8 mouse cellular contexts compared by ENCODE assay signal in genomic region chr4:128993025-128993662, GRCm38 (mm10). TPM values are rescaled to one million over a fixed set of nuclear protein-coding genes. Genes with fewer than 3 reads are reported as not detected.
A peak's percentile ranks its signal among the peaks of the same experiment; 100 is the strongest.
DNase-seq lines count a peak whose midpoint lies in the region; ATAC-seq and TF ChIP-seq lines count a peak whose summit lies in the region.

No protein-coding gene starts in this region.

- peaks cover 62% of the 10 kb centered on the region for H3K4me1 ChIP-seq in G1E (ENCODE audit: insufficient read depth, low read depth, low read length)
- peaks cover 15% of the 10 kb centered on the region for H3K4me1 ChIP-seq in forebrain, embryonic 16.5 days (replicated peaks; ENCODE audit: control insufficient read depth, insufficient read depth, low read length)
- peaks cover 18% of the 10 kb centered on the region for H3K4me1 ChIP-seq in lung, embryonic 14.5 days (ENCODE audit: insufficient read depth)
- peaks cover 22% of the 10 kb centered on the region for H3K4me1 ChIP-seq in olfactory bulb, adult 2 months (ENCODE audit: control insufficient read depth, insufficient read depth, low read length)
- peaks cover 10% of the 10 kb centered on the region for H3K4me1 ChIP-seq in thymus, adult 2 months (replicated peaks; ENCODE audit: control insufficient read depth, insufficient read depth, low read length)

- DNase-seq in G1E (ENCODE audit: low spot score) = peak; percentile 92
- peak; percentile 92 to 97 for DNase-seq in cerebellum, adult 18-20 months
- peak; percentile 97 for DNase-seq in heart, postnatal 36 days
- DNase-seq in layer of hippocampus, adult 2 months (ENCODE audit: low spot score in 2 of 2) = peak; percentile 96 to 97
- peak; percentile 99 for DNase-seq in lung, embryonic 14.5 days
- DNase-seq in thymus, adult 2 months = peak; percentile 94

- peak overlapping the region; percentile 81 for H3K9ac ChIP-seq in forebrain, embryonic 16.5 days (replicated peaks; ENCODE audit: low read depth, low read length)
- H3K9ac ChIP-seq in lung, embryonic 14.5 days = peak overlapping the region; percentile 78

- TF ChIP-seq CTCF in G1E (IDR thresholded peaks at IDR 0.05; ENCODE audit: low read depth, low read length) = no peak
- no peak for TF ChIP-seq CTCF in layer of hippocampus, adult 2 months (conservative IDR thresholded peaks at IDR 0.05)
- TF ChIP-seq CTCF in lung, embryonic 14.5 days (IDR thresholded peaks at IDR 0.05; ENCODE audit: low read depth) = no peak
- TF ChIP-seq CTCF in olfactory bulb, adult 2 months (IDR thresholded peaks at IDR 0.05; ENCODE audit: insufficient read depth, low read depth, low read length) = no peak
- TF ChIP-seq CTCF in thymus, adult 2 months (IDR thresholded peaks at IDR 0.05; ENCODE audit: borderline replicate concordance, control insufficient read depth, extremely low read depth, insufficient read depth, low read length, poor library complexity) = 0 out of 2 replicates have a peak, but pooled peaks have one; percentile 41

- under 1% methylated on average over 49 of the region's 49 CpGs for WGBS in forebrain, embryonic 16.5 days
- under 1% methylated on average over 49 of the region's 49 CpGs for WGBS in lung, embryonic 14.5 days
- under 1% methylated on average over 49 of the region's 49 CpGs for WGBS in olfactory bulb, adult 2 months
- WGBS in thymus, adult 2 months = under 1% methylated on average over 49 of the region's 49 CpGs

- ATAC-seq in G1E (ENCODE audit: extremely low read depth, insufficient number of reproducible peaks, low FRiP score, poor library complexity, severe bottlenecking) = peak; percentile 94
- ATAC-seq in forebrain, embryonic 16.5 days = peak; percentile 100
- ATAC-seq in lung, embryonic 14.5 days (ENCODE audit: insufficient read depth) = peak; percentile 99

- H3K27ac ChIP-seq in forebrain, embryonic 16.5 days (ENCODE audit: low read length) = peak overlapping the region; percentile 63
- peak overlapping the region; percentile 78 for H3K27ac ChIP-seq in layer of hippocampus, adult 2 months
- H3K27ac ChIP-seq in lung, embryonic 14.5 days (ENCODE audit: low read depth) = peak overlapping the region; percentile 78; the same call in 1 of the 2 replicates
- peak overlapping the region; percentile 24; the same call in 1 of the 2 replicates for H3K27ac ChIP-seq in olfactory bulb, adult 2 months (ENCODE audit: insufficient read depth, low read depth, low read length)
- no peak overlapping the region for H3K27ac ChIP-seq in thymus, adult 2 months (ENCODE audit: control insufficient read depth, insufficient read depth, low read length)

- H3K9me3 ChIP-seq in G1E (replicated peaks) = no peaks in the 10 kb centered on the region
- H3K9me3 ChIP-seq in forebrain, embryonic 16.5 days (ENCODE audit: control insufficient read depth, low read length) = no peaks in the 10 kb centered on the region
- H3K9me3 ChIP-seq in lung, embryonic 14.5 days (ENCODE audit: low read depth, low read length) = no peaks in the 10 kb centered on the region

- intact Hi-C loops in heart, postnatal 36 days (cut with DNase I) = loop anchor here (2.0 to 5.0 kb wide), 2 partner anchors 66 to 194 kb away; partner anchors contain the start of genes Rnf19b, S100pbp and Yars

- H3K4me2 ChIP-seq in forebrain, embryonic 16.5 days (ENCODE audit: low read length) = peak overlapping the region; percentile 75
- H3K4me2 ChIP-seq in lung, embryonic 14.5 days = peak overlapping the region; percentile 90

- H3K36me3 ChIP-seq in G1E (replicated peaks) = peaks cover 37% of the 10 kb centered on the region
- H3K36me3 ChIP-seq in forebrain, embryonic 16.5 days (ENCODE audit: control insufficient read depth, insufficient read depth) = no peaks in the 10 kb centered on the region; the same call in 1 of the 2 replicates
- H3K36me3 ChIP-seq in lung, embryonic 14.5 days (ENCODE audit: insufficient read depth) = peaks cover 14% of the 10 kb centered on the region; the same call in 1 of the 2 replicates
- H3K36me3 ChIP-seq in thymus, adult 2 months (ENCODE audit: control insufficient read depth, insufficient read depth, low read length) = no peaks in the 10 kb centered on the region

- peaks cover 5% of the 10 kb centered on the region for H3K27me3 ChIP-seq in G1E (ENCODE audit: insufficient read depth, low read length)
- H3K27me3 ChIP-seq in forebrain, embryonic 16.5 days (replicated peaks; ENCODE audit: control insufficient read depth, insufficient read depth, low read length) = no peaks in the 10 kb centered on the region
- no peaks in the 10 kb centered on the region for H3K27me3 ChIP-seq in lung, embryonic 14.5 days (ENCODE audit: insufficient read depth, low read length)
- H3K27me3 ChIP-seq in thymus, adult 2 months (ENCODE audit: control insufficient read depth, insufficient read depth, low read length) = no peaks in the 10 kb centered on the region

- TF ChIP-seq POLR2A in olfactory bulb, adult 2 months (IDR thresholded peaks at IDR 0.05; ENCODE audit: insufficient read depth, low read depth, low read length) = peak; percentile 57; the same call in 1 of the 2 replicates
- TF ChIP-seq POLR2A in thymus, adult 2 months (IDR thresholded peaks at IDR 0.05; ENCODE audit: control insufficient read depth, extremely low read depth, insufficient read depth, low read length, poor library complexity) = peak; percentile 69; the same call in 1 of the 2 replicates

- peak overlapping the region; percentile 85 for H3K4me3 ChIP-seq in G1E (ENCODE audit: low read depth, low read length)
- peak overlapping the region; percentile 87 for H3K4me3 ChIP-seq in forebrain, embryonic 16.5 days (replicated peaks; ENCODE audit: low read length)
- H3K4me3 ChIP-seq in layer of hippocampus, adult 2 months = peak overlapping the region; percentile 66
- H3K4me3 ChIP-seq in lung, embryonic 14.5 days (ENCODE audit: low read depth, low read length) = peak overlapping the region; percentile 82
- H3K4me3 ChIP-seq in olfactory bulb, adult 2 months (ENCODE audit: insufficient read depth, low read depth, low read length) = peak overlapping the region; percentile 76
- H3K4me3 ChIP-seq in thymus, adult 2 months (ENCODE audit: control insufficient read depth, insufficient read depth, low read length) = peak overlapping the region; percentile 84

RNA-seq across cellular contexts. Expression of gene Ak2, which starts 1.4 kb away (rescaled TPM):
- total RNA-seq in G1E (2014; fragmentation: Nextera tagmentation) (103 TPM in 2 replicates), G1E (2017) (209 and 214 TPM in 2 replicates)
- polyA plus RNA-seq in G1E (2012) = 166 and 196 TPM in 2 replicates
- polyA plus RNA-seq in forebrain, embryonic 16.5 days (2015; fragmentation: Nextera tagmentation; extraction: Ambion mirVana) = 96.9 and 103 TPM in 2 replicates
- 10 to 100 TPM; 67.6 to 71.0 TPM for total RNA-seq in heart, postnatal 36 days (2021)
- 10 to 100 TPM; 26.1 to 29.1 TPM for total RNA-seq in layer of hippocampus, adult 2 months (2021)
- 138 and 148 TPM in 2 replicates for polyA plus RNA-seq in lung, embryonic 14.5 days (2014; fragmentation: Nextera tagmentation; extraction: Ambion mirVana)
- 173 TPM in 1 of 2 replicates, not detected in the other for polyA plus RNA-seq in olfactory bulb, adult 2 months (2012; ENCODE audit: insufficient read depth, insufficient read length, low replicate concordance, missing spikeins)
- 60.0 and 60.1 TPM in 2 replicates for polyA plus RNA-seq in thymus, adult 2 months (2012; rRNA removed)

RNA-seq across cellular contexts. Expression of gene Azin2, which starts 30.9 kb away (rescaled TPM):
- total RNA-seq in G1E (2014; fragmentation: Nextera tagmentation) (not detected in 2 replicates), G1E (2017) (not detected in 2 replicates)
- not detected in 2 replicates for polyA plus RNA-seq in G1E (2012)
- polyA plus RNA-seq in forebrain, embryonic 16.5 days (2015; fragmentation: Nextera tagmentation; extraction: Ambion mirVana) = 9.8 and 10.3 TPM in 2 replicates
- 1 to 10 TPM; 2.4 to 3.0 TPM for total RNA-seq in heart, postnatal 36 days (2021)
- total RNA-seq in layer of hippocampus, adult 2 months (2021) = 10 to 100 TPM; 35.2 to 39.9 TPM
- 17.6 and 21.2 TPM in 2 replicates for polyA plus RNA-seq in lung, embryonic 14.5 days (2014; fragmentation: Nextera tagmentation; extraction: Ambion mirVana)
- polyA plus RNA-seq in olfactory bulb, adult 2 months (2012; ENCODE audit: insufficient read depth, insufficient read length, low replicate concordance, missing spikeins) = not detected in 2 replicates
- polyA plus RNA-seq in thymus, adult 2 months (2012; rRNA removed) = 6.9 and 7.6 TPM in 2 replicates
